Mouse (Mus musculus) forebrain, embryonic 13.5 days (tissue): ENCODE results near the gene Lap3. TPM values are rescaled to one million over a fixed set of nuclear protein-coding genes. Genes with fewer than 3 reads are reported as not detected.

Experiments used
- ATAC-seq: fragments of 200-750 bp; cut with Nextera tagmentation; 2 replicates; pipeline ENCODE4 v1.8.0; 2017
- H3K27ac ChIP-seq: fragments of 300-500 bp; sonication (generic); 2 replicates; pipeline ENCODE4 v1.5.1; 2015; ENCODE audit warnings: inconsistent platforms, mild to moderate bottlenecking, moderate library complexity
- H3K27me3 ChIP-seq: fragments of 300-500 bp; sonication (generic); 2 replicates; pipeline ENCODE4 v1.6.1; 2015; ENCODE audit warnings: mild to moderate bottlenecking, inconsistent platforms
- H3K36me3 ChIP-seq: fragments of 300-500 bp; sonication (generic); 2 replicates; pipeline ENCODE4 v1.6.1; 2015; ENCODE audit warnings: mild to moderate bottlenecking, inconsistent platforms; ENCODE audit not compliant: poor library complexity, severe bottlenecking
- H3K4me1 ChIP-seq: fragments of 300-500 bp; sonication (generic); 2 replicates; pipeline ENCODE4 v1.6.1; 2015; ENCODE audit warnings: inconsistent platforms
- H3K4me2 ChIP-seq: fragments of 300-500 bp; sonication (generic); 2 replicates; pipeline ENCODE4 v1.6.1; 2015; ENCODE audit warnings: inconsistent platforms, mild to moderate bottlenecking, moderate library complexity
- H3K4me3 ChIP-seq: fragments of 300-500 bp; sonication (generic); 2 replicates; pipeline ENCODE4 v1.5.1; 2015; ENCODE audit warnings: mild to moderate bottlenecking, inconsistent platforms
- H3K9ac ChIP-seq: fragments of 300-500 bp; sonication (generic); 2 replicates; pipeline ENCODE4 v1.6.1; 2015; ENCODE audit warnings: mild to moderate bottlenecking, inconsistent platforms
- H3K9me3 ChIP-seq: fragments of 300-500 bp; sonication (generic); replicated peaks from 2 replicates; pipeline ENCODE4 v1.6.1; 2016; ENCODE audit warnings: inconsistent platforms
- WGBS: fragments of 180-500 bp; shearing (Covaris S2); methylation state at CpG from one replicate; pipeline ENCODE4 v1.1.7; 2015; 5-methylcytosine and 5-hydroxymethylcytosine counted together
- polyA plus RNA-seq: library from polyadenylated mRNA; unstranded; fragments of >200 nt; fragmentation: Nextera tagmentation; extraction: Ambion mirVana; gene quantifications from 2 replicates; pipeline ENCODE4 v1.2.1, GENCODE M21; 2015

Lap3 gene
- polyA plus RNA-seq, 1 experiment from 2014 or later = 50.3 TPM

DNA sequence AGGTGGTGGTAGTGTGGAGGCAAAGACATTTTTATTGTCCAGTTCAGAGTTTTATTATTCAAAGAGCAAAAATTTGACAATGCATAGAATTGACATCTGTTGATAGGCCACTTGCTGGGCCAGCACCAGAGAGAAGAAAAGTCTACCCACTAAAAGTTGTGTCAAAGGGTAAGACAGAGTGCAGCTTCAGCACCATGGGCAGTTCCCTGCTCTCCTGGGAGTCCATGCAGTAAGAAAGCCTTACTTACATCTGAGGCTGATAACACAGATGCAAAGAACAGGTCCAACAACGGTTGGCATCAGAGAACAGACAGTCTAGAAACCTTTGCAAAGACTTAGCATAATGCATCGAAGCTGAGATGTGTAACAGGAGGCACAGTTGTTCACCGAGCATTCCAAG lies 36.5 kb downstream of the Lap3 start:
- ATAC-seq = no peak
- H3K9me3 ChIP-seq = no peaks in the 10 kb centered on the region
- no peak overlapping the region for H3K27ac ChIP-seq
- no peak overlapping the region for H3K4me2 ChIP-seq
- no peaks in the 10 kb centered on the region for H3K27me3 ChIP-seq
- no peak overlapping the region for H3K4me3 ChIP-seq
- H3K36me3 ChIP-seq = peaks cover 77% of the 10 kb centered on the region
- 93% methylated on average over 3 of the region's 3 CpGs for WGBS
- no peak overlapping the region for H3K9ac ChIP-seq
- H3K4me1 ChIP-seq = peaks cover 4% of the 10 kb centered on the region; the same call in 1 of the 2 replicates

DNA sequence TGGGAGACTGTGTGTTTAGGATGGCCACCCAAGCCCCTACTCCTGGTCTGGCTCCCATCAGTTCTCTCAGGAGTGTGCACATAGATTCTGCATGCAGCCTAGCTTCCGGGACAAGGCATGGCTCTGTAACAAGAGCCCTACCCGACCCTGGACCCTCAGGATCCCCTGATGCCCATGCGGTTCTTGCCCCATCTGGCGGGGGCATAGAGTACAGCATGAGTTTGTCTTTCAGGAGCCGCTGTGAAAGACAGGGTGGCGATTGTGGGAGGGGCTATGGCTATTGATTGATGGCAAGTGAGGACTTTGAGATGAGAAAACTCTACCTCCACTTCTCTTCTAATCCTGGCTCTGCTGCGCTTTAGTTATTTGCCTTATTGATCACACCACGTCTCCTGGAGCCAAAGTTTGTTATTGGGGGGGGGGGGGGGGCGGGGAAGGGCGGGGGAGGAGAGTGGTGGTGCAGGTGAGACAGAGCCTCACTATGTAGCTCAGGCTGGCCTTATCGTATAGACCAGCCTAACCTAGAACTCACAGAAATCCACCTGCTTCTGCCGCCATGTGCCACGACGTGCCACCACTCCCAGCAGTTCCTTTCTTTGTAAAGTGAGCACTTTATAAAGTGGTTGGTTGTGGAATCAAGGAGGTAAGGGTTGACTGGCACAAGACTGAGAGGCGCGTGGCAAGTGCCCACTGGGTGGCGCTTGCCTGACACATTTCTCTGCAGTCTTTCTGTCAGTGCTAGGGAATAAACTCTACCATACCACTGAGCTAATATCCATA lies 41.3 kb downstream of the Lap3 start:
- peak overlapping the region; percentile 37; the same call in 1 of the 2 replicates for H3K4me2 ChIP-seq
- H3K4me3 ChIP-seq = no peak overlapping the region
- peaks cover 30% of the 10 kb centered on the region for H3K36me3 ChIP-seq
- H3K9me3 ChIP-seq = no peaks in the 10 kb centered on the region
- H3K9ac ChIP-seq = 0 out of 2 replicates have a peak overlapping the region, but pooled peaks have one; percentile 5
- no peak overlapping the region for H3K27ac ChIP-seq
- WGBS = 6% methylated on average over 17 of the region's 17 CpGs
- ATAC-seq = peak; percentile 86
- no peaks in the 10 kb centered on the region for H3K27me3 ChIP-seq
- peaks cover 4% of the 10 kb centered on the region; the same call in 1 of the 2 replicates for H3K4me1 ChIP-seq

DNA sequence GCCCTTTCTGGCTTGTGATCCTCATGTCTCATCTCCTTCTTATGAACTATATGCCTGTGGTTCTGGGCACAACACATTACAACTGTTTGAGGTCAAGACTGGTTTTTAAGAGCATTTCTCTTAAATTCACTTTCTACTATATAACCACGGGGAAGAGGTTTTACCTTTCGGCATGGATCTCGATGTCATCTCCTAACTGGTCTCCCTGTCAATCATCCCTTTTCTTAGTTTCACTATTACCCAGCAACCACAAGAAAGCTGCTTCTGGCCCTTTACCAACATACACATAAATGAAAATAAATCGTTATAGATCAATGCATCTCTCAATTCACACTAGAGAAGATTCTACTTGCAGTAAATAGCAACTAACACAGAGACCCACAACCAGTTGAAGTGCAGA lies 42.0 kb downstream of the Lap3 start:
- H3K9me3 ChIP-seq = no peaks in the 10 kb centered on the region
- H3K36me3 ChIP-seq = peaks cover 24% of the 10 kb centered on the region
- H3K4me3 ChIP-seq = no peak overlapping the region
- H3K9ac ChIP-seq = no peak overlapping the region
- H3K27me3 ChIP-seq = no peaks in the 10 kb centered on the region
- no peak overlapping the region for H3K4me2 ChIP-seq
- peaks cover 4% of the 10 kb centered on the region; the same call in 1 of the 2 replicates for H3K4me1 ChIP-seq
- WGBS = 70% methylated on average over 4 of the region's 4 CpGs
- ATAC-seq = no peak
- no peak overlapping the region for H3K27ac ChIP-seq

DNA sequence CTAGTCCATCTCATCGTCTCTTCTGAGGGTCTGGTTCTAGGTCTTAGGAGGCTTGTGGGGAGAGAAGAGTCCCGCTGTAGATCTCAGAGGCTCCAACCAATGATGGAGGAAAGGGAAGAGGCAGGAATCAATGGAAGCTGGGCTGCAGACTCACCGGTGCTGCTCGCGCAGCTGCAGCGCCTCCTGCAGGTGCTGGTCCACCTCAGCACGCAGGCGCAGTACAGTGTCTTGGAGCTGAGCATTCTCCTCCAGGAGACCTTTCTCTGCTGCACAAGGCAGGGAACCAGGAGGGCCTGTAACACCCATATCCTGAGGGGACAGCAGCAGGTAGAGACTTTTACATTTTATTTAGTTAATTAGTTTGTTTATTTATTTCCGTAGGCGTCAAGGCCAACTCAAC lies 46.3 kb downstream of the Lap3 start:
- Histone ChIP-seq H3K4me1 (no peaks in the 10 kb centered on the region), H3K27me3 (no peaks in the 10 kb centered on the region), H3K9ac (no peak overlapping the region), H3K4me3 (no peak overlapping the region), H3K4me2 (no peak overlapping the region), H3K9me3 (no peaks in the 10 kb centered on the region), H3K27ac (no peak overlapping the region), H3K36me3 (no peaks in the 10 kb centered on the region)
- no peak for ATAC-seq
- 58% methylated on average over 10 of the region's 10 CpGs for WGBS

DNA sequence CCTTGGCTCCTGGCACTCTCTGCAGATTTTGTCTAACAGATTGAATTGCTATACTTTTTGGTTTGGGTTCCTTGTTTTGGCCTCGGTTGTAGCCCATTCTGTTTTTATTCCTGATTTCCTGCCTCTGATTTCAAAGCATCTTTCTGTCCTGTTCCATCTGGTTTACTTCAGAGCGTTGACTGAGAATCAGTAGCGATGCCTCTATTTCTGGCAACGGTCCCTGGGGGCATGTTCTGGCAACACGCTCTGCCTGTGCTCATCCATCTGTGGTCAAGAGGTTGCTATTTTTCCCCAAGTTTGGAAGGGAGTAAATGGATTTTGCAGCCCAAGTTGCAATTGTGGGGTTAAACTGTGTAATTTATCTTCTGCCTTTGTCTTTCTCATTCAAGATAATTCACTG lies 50.2 kb downstream of the Lap3 start:
- Histone ChIP-seq H3K36me3 (no peaks in the 10 kb centered on the region), H3K9ac (no peak overlapping the region), H3K27ac (no peak overlapping the region), H3K9me3 (no peaks in the 10 kb centered on the region), H3K4me3 (no peak overlapping the region), H3K27me3 (no peaks in the 10 kb centered on the region), H3K4me1 (no peaks in the 10 kb centered on the region), H3K4me2 (no peak overlapping the region)
- 76% methylated on average over 5 of the region's 5 CpGs for WGBS
- no peak for ATAC-seq

DNA sequence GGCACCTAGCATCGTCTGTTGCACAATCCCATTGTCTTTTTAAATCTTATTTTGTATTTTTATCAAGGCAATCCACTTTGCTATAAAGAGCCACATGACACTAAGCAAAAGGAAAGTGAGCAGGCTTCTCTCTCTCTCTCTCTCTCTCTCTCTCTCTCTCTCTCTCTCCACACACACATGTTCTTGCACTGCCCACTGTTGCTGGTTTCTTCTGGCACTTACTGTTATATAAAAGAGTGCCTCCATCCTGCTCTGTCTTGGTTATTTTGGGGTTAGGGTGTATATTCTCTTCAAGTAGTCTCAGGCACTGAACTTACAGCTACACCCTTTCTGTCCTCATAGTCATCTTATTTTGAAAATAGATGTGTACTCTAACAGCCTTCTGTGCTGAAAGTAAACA lies 56.4 kb downstream of the Lap3 start:
- WGBS = 95% methylated on average over 1 of the region's 1 CpGs
- no peaks in the 10 kb centered on the region for H3K27me3 ChIP-seq
- H3K9me3 ChIP-seq = no peaks in the 10 kb centered on the region
- H3K4me2 ChIP-seq = no peak overlapping the region
- no peak overlapping the region for H3K4me3 ChIP-seq
- H3K4me1 ChIP-seq = no peaks in the 10 kb centered on the region
- no peak overlapping the region for H3K27ac ChIP-seq
- no peak for ATAC-seq
- no peaks in the 10 kb centered on the region for H3K36me3 ChIP-seq
- no peak overlapping the region for H3K9ac ChIP-seq

Other genes with a start within 250 kb of the Lap3 start
- 99.7 and 106 TPM in 2 replicates for gene Qdpr, start 43.1 kb upstream of the Lap3 start, polyA plus RNA-seq
- gene Clrn2, start 39.6 kb upstream of the Lap3 start, polyA plus RNA-seq = not detected in 2 replicates
- gene Med28, start 26.9 kb downstream of the Lap3 start, polyA plus RNA-seq = 318 and 344 TPM in 2 replicates
- 3.2 and 3.6 TPM in 2 replicates for gene Fam184b, start 146.2 kb downstream of the Lap3 start, polyA plus RNA-seq
- gene Ncapg, start 176.5 kb downstream of the Lap3 start, polyA plus RNA-seq = 54.1 and 58.0 TPM in 2 replicates